In the genomic region with DNA sequence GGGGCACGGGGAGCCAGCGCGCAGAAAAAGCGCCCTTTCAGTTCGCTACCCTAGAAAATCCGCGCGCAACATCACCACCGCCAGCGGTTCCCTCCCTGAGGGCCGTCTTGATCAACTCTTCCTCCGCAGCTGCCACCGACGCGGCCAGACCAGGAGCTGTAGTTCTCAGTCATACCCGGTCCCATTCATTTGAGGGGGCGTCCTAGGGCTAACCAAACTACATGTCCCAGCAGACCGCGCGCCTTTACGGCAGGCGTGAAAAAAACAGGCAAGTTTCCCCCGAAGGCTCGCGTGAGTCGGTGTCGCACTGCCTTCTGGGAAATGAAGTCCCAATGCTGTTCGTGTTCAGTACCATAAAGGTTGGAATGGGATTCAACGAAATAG, we compare ENCODE assay signal across 8 mouse cellular contexts. TPM values are rescaled to one million over a fixed set of nuclear protein-coding genes. Genes with fewer than 3 reads are reported as not detected.
DNase-seq lines count a peak whose midpoint lies in the region; ATAC-seq lines count a peak whose summit lies in the region.

A gene (minus strand): TSS at position 248 of the 384 bp plus-strand sequence.

- no peaks in the 10 kb centered on the region; the same call in 1 of the 2 replicates for H3K9me3 ChIP-seq in heart, embryonic 13.5 days
- no peaks in the 10 kb centered on the region for H3K9me3 ChIP-seq in liver, embryonic 12.5 days (replicated peaks)
- no peaks in the 10 kb centered on the region for H3K9me3 ChIP-seq in stomach, embryonic 15.5 days

- no peaks in the 10 kb centered on the region for H3K27me3 ChIP-seq in heart, embryonic 13.5 days (replicated peaks)
- no peaks in the 10 kb centered on the region for H3K27me3 ChIP-seq in liver, embryonic 12.5 days (replicated peaks)
- no peaks in the 10 kb centered on the region for H3K27me3 ChIP-seq in stomach, embryonic 15.5 days (replicated peaks)

- DNase-seq in CD4-positive, CD25-positive, alpha-beta regulatory T cell, adult 2 months (ENCODE audit: low read depth, low spot score) = peak; percentile 96
- peak; percentile 58 for DNase-seq in fat pad, adult 2 months (ENCODE audit: extremely low read depth, low read depth, low spot score)
- peak; percentile 96 for DNase-seq in kidney, postnatal 10 days
- peak; percentile 90 to 91 for DNase-seq in natural killer cell, adult 2 months (ENCODE audit: low spot score in 2 of 2)

- peaks cover 5% of the 10 kb centered on the region; the same call in 1 of the 2 replicates for H3K36me3 ChIP-seq in heart, embryonic 13.5 days
- peaks cover 8% of the 10 kb centered on the region for H3K36me3 ChIP-seq in liver, embryonic 12.5 days
- no peaks in the 10 kb centered on the region for H3K36me3 ChIP-seq in stomach, embryonic 15.5 days

- H3K4me3 ChIP-seq in brown adipose tissue, adult 24 weeks (ENCODE audit: insufficient read depth, low read depth, low read length) = peak within 1 kb of the TSS; percentile 80
- H3K4me3 ChIP-seq in heart, embryonic 13.5 days = peak within 1 kb of the TSS; percentile 95
- H3K4me3 ChIP-seq in liver, embryonic 12.5 days = peak within 1 kb of the TSS; percentile 75
- peak within 1 kb of the TSS; percentile 91 for H3K4me3 ChIP-seq in stomach, embryonic 15.5 days (replicated peaks)

- H3K4me2 ChIP-seq in heart, embryonic 13.5 days = peak within 1 kb of the TSS; percentile 80
- peak within 1 kb of the TSS; percentile 77 for H3K4me2 ChIP-seq in liver, embryonic 12.5 days
- peak within 1 kb of the TSS; percentile 69 for H3K4me2 ChIP-seq in stomach, embryonic 15.5 days

- H3K4me1 ChIP-seq in brown adipose tissue, adult 24 weeks (ENCODE audit: control insufficient read depth, insufficient read depth, insufficient read length, low read length) = peaks cover 2% of the 10 kb centered on the region; the same call in 1 of the 2 replicates
- H3K4me1 ChIP-seq in heart, embryonic 13.5 days = peaks cover 40% of the 10 kb centered on the region
- H3K4me1 ChIP-seq in liver, embryonic 12.5 days = peaks cover 21% of the 10 kb centered on the region
- no peaks in the 10 kb centered on the region for H3K4me1 ChIP-seq in stomach, embryonic 15.5 days

- ATAC-seq in heart, embryonic 13.5 days (ENCODE audit: extremely low read depth, insufficient number of reproducible peaks, low FRiP score, low TSS enrichment) = peak; percentile 98
- peak; percentile 98 for ATAC-seq in liver, embryonic 12.5 days
- ATAC-seq in stomach, embryonic 15.5 days (ENCODE audit: insufficient read depth, low FRiP score, low read depth) = peak; percentile 100

- peak within 1 kb of the TSS; percentile 93 for H3K9ac ChIP-seq in heart, embryonic 13.5 days
- peak within 1 kb of the TSS; percentile 87 for H3K9ac ChIP-seq in liver, embryonic 12.5 days
- H3K9ac ChIP-seq in stomach, embryonic 15.5 days = peak within 1 kb of the TSS; percentile 73

- WGBS in heart, embryonic 13.5 days = under 1% methylated on average over 29 of the region's 29 CpGs
- WGBS in liver, embryonic 12.5 days (ENCODE audit: insufficient replicate concordance) = under 1% methylated on average over 29 of the region's 29 CpGs
- under 1% methylated on average over 26 of the region's 29 CpGs for WGBS in stomach, embryonic 15.5 days

- no peak within 1 kb of the TSS for H3K27ac ChIP-seq in brown adipose tissue, adult 24 weeks (replicated peaks; ENCODE audit: low read depth, low read length)
- peak within 1 kb of the TSS; percentile 89 for H3K27ac ChIP-seq in heart, embryonic 13.5 days (replicated peaks)
- peak within 1 kb of the TSS; percentile 87 for H3K27ac ChIP-seq in liver, embryonic 12.5 days
- peak within 1 kb of the TSS; percentile 84 for H3K27ac ChIP-seq in stomach, embryonic 15.5 days

RNA-seq across cellular contexts. Expression of the gene that starts here (rescaled TPM):
- polyA plus RNA-seq in brown adipose tissue, adult 24 weeks (2012; ENCODE audit: insufficient read depth, insufficient read length, missing spikeins) = 6.6 and 13.8 TPM in 2 replicates
- 35.8 and 36.3 TPM in 2 replicates for polyA plus RNA-seq in heart, embryonic 13.5 days (2015; fragmentation: Nextera tagmentation; extraction: Ambion mirVana)
- polyA plus RNA-seq in liver, embryonic 12.5 days (2016; fragmentation: Nextera tagmentation; extraction: Ambion mirVana) = 26.6 and 27.4 TPM in 2 replicates
- polyA plus RNA-seq in stomach, embryonic 15.5 days (2015; fragmentation: Nextera tagmentation; extraction: Ambion mirVana) = 33.8 and 39.7 TPM in 2 replicates
